Mouse (Mus musculus) gastrocnemius, postnatal 14 days (tissue): Measurements from ENCODE around the gene Dhrs13. TPM values are rescaled to one million over a fixed set of nuclear protein-coding genes. Genes with fewer than 3 reads are reported as not detected.
A peak's percentile ranks its signal among the peaks of the same experiment; 100 is the strongest.

Experiments used
- DNase-seq: peaks from one replicate; pipeline ENCODE4 v3.0.0; 2021; ENCODE audit warnings: mixed read lengths
- intact Hi-C: fragments of 180-260 bp; cut with DNase I; formaldehyde crosslinking; loops from one replicate; pipeline ENCODE4 v1.15.1; 2025; ENCODE audit warnings: low total_unique reads
- long read RNA-seq, 2 experiments: library from polyadenylated mRNA; stranded (forward); transcript quantifications; one replicate each; pipeline ENCODE4 v2.0.0; 2021
- total RNA-seq, 2 experiments: library from RNA; stranded (reverse); gene quantifications; 2 replicates each; pipeline ENCODE4 v1.2.3; 2021

Dhrs13 gene
- total RNA-seq, result 1 to 10 TPM; 1.6 to 1.7 TPM
- long read RNA-seq, experiment 1, partial matches to known transcripts, result 0 of 1 reads
- long read RNA-seq, experiment 1, other reads (novel, unspliced or antisense), result 0 of 1 reads
- long read RNA-seq, experiment 2, partial matches to known transcripts, result 0 of 1 reads
- long read RNA-seq, experiment 2, other reads (novel, unspliced or antisense), result 0 of 1 reads

DNA sequence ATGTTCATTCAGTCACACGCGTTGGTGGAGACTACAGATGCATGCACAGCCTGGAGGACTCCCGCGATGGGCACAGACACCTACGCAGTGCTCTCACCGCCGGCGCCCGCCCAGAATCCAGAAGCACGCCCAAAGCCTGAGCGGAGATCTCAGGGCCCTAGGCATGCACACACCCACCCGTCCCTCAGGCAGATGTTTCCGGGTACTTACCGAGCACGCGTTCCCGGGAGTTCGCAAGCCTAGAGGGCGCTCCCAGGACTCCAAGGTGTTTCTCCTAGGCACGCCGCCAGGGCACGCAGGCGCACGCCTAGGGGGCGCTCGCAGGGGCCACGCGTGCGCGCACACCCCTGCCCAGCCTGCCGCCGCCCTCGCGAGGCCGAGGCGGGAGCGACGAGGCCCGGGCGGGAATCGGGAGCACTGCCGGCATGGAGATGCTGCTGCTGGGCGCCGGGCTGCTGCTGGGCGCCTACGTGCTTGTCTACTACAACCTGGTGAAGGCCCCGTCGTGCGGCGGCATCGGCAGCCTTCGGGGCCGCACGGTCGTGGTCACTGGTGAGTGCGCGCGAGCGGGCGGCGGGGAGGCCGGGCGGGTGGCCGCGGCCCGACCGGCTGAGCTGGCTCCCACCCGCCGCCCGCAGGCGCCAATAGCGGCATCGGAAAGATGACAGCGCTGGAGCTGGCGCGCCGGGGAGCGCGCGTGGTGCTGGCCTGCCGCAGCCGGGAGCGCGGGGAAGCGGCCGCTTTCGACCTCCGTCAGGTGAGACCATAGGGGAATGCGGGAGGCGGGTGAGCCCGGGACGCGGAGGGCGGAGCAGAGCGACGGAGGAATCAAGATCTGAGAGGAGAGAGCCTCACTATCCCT, at the start of gene Dhrs13:
Gene Dhrs13, plus strand, starts transcription at position 334 of the 862 bp plus-strand sequence.
- DNase-seq, result peak; percentile 88
- intact Hi-C loops, result no loop called here

DNA sequence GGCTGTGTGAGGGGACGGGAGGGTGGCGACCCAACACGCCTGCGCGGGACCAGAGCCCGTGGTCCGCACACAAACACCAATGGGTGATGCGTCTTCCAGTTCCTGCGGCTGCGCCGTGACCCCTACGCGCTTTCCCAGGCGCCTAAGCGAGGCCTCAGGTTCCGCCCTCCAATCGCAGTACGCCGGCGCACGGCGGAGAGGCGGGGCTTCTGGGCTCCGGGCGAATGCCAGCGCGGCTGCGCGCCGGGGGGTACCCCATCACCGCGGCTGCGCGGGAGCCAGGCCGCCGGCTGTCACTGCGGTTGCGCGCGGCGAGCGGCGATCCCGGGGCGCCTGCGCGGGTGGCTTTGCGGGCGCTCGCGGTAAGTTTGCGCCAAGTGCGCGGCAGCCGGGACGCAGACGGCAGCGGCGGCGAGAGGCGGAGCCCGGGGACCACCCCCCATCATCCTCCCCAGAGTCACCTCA, 49.6 kb upstream of the Dhrs13 start, which contains the start of gene Phf12:
Gene Phf12, plus strand, starts transcription at position 314 of the 465 bp plus-strand sequence.
- DNase-seq, result peak; percentile 100
- intact Hi-C loops, result no loop called here

DNA sequence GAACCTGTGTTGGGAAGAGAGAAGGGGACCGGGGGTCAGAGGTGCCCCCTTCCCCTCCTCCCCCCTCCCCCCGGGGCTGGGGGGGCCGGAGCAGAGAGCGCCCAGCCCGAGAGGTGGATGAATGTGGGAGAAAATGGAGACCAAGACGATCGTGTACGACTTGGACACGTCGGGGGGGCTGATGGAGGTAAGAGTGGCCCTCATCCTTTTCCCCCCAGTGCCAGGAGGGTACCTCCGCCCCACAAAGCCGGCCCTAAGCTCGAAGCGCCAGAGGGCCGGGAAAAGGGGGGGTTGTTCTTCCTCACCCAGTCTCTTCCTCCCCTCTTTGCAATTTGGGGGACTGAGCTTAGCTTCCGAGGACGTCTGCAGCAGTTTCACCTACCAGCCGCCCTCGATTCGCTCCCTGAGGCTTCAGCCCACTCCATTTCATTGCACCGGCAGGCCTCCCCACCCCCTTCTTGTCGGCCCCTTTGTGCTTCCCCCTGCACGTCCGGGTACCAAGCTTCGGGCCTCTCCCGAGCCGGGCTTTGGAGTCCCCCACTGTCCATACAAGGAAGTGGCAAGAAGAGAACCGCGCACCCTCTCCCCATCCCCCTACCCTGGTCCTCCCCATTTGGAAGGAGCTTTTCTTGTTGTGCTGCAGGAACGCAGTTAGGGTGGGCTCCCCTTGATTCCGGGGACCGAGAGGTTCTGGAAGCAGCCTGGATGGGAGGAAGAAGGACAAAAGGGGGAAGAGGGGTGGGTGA, 48.7 kb upstream of the Dhrs13 start:
- peak; percentile 58 for DNase-seq
- intact Hi-C loops, result no loop called here

DNA sequence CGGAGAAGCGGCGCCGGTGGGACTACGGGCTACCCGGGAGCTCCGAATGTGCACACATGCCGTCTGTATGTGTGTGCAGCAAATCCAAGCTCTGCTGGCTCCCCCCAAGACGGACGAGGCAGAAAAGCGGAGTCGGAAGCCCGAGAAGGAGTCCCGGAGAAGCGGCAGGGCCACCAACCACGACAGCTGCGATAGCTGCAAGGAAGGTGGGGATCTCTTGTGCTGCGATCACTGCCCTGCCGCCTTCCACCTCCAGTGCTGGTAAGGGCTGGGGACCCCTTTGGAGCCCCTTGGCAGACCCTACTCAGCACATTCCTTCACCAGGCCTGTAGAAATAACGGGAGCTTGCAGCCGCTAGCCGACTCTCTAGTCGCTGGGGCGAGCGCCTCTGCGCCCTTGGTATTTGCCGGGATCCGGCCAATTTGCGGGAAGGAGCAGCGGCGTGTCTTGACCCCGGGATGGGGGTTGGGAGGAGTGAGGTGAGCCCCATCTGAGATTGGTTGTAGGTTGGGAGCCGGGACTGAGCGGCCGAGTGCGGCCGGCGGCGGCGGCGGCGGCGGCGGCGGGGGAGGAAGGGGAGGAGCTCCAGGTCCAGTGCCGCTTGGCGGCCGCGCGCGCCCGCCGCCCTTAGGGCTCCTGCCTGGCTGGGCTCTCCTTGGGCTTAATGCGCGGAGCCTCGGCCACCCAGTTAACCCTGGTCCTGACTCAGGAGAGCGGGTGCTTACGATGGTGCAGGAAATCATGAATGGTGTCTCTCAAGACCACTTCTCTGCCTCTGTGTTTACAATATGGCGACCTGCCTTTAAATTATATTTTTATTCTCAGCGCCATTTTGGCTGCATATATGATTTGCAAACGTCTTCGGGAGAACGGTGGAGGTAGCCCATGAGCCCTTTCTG, 47.9 kb upstream of the Dhrs13 start:
- intact Hi-C loops, result no loop called here
- DNase-seq, result peak; percentile 73

DNA sequence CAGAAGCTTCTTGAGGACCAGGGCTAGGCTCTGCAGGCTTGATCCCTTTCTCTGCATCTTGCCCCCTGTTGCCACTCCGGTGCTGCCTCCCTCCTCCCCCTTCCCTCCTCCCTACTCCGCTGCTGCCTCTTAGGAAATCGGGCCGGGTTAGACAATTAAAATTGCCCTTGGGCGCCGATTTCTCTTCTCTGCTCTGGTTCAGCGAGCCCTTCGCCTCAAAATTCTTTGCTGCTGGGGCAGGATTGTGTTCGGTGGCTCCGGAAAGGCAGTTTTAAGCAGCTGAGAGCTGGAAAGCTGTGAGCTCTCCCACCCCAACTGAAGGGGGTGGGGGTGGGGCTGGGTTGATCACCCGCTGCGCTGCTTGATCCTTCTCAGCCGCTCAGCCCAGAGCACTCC, 47.2 kb upstream of the Dhrs13 start:
- intact Hi-C loops, result no loop called here
- DNase-seq, result peak; percentile 30

DNA sequence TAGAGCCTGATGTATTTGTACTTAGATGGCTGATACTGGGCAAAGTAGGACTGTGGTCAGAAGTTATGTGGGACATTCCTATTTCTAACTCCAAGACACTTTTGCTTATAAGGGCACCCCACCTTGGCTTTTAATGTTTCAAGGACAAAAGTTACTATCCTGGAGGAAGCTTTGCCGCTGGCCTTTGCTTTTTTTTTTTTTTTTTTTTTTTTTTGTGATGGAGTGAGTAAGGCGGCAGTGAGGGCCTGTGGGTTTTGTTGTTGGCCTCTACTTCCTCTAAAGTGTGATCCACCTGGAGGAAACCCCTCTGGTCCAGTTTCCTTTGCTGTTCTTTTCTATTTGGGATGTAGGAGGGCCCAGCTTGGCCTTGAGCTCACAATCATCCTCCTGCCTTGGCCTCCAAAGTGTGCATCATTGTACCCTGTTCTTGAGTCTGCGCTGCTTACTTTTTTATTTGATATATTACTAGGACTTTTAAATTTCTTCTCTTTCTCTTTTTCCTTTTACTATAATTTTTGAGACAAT, 46.5 kb upstream of the Dhrs13 start:
- intact Hi-C loops, result no loop called here
- DNase-seq, result no peak

DNA sequence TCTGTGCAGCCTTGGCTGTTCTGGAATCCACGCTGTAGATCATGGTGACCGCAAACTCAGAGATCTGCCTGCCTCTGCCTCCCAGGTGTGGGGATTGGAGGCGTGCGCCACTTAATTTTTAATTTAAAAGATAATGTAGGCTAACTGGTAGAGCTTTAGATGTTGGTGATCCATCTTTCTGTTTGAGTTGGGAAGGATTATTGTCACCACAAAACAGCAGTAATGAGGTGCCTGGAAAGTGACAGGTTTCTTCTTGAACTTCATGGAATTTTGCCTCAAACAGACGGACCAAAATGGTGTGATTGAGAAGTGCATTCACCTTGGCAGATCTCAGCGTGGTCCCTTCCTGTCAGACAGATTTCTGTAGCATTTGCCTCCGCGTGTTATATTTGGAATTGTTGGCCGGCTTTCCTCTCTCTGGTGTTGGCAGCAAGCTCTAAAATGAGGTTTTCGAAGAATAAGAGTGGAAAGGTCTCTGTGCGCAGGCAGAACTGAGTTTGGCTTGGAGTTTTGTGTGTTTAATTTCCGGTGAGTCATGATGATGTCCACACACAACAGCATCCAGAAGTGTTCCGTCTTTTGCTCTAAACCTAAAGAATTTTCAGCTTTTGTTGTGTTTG, 42.9 kb upstream of the Dhrs13 start:
- DNase-seq, result no peak
- intact Hi-C loops, result no loop called here

DNA sequence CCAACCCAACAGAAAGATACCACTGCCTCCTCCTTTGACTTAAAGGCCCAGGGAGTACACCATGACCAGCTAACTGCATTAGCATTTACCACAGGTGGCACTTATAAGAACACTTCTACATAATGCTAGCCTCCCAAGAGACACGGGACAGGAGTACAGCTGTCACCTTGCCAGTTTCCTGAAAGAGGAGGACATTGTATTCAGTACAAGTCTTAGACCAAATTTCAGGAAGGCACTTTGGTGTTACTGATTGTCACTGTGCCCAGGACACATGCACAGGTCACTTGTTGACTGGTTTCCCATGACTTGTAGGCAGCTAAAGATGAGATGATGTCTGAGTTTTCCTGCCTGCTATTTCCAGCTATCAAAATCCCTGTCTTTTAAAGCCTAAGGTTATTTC, 36.5 kb upstream of the Dhrs13 start:
- intact Hi-C loops, result no loop called here
- DNase-seq, result no peak

DNA sequence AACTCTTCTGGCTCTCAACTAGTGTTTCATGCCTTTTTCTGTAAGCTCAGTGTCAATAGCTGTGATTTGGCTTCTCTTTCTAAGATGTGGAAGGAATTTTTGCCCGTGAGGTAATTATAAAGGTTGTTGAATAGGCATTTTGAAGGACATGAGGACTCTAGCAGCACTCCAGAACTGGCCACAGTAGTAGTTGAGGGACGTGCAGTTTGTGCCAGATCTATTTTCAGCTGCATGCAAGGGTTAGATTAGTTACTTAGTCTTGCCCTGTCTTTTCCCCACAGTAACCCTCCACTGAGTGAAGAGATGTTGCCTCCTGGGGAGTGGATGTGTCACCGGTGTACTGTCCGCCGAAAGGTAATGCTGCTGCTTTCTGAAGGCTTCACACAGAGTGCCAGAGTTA, 25.6 kb upstream of the Dhrs13 start:
- intact Hi-C loops, result no loop called here

DNA sequence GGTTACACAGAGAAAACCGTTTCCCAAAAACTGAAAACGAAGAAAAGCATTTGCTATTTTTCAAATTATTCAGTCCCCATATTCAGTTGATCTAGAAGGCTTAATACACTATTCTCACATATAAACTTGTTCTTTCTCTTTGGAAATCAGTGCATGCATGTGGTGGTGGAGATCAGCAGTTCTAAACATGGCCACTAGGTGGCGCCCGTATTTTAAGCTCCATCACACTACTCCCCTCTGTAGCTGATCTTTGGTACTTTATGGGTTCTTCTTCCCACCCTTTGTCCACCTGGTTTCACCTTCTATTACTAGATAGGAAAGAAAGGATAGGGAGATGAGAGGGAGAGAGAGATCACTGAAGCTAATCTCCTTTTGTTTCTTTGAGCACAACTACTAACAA, 12.4 kb upstream of the Dhrs13 start:
- intact Hi-C loops, result no loop called here
- peak; percentile 62 for DNase-seq

More for the DNA sequence above, 25.6 kb upstream of the Dhrs13 start:
- no peak for DNase-seq

DNA sequence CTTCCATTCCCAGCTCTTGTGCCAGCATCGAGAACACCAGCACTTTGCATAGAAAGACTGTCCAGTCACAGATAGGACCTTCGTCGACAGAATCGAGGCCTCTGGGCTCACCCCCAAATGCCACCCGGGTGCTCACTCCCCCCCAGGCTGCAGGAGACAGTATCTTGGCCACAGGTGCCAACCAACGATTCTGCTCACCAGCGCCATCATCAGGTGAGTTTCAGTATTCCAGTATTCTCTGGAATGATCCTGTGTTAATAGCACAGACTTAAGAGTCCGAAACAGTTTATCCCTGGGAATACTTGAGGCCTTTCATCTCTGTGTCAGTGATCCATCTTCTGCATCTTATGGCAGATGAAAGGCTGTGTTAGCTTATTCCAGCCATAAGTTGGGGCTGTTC, 8.5 kb upstream of the Dhrs13 start:
- DNase-seq, result no peak
- intact Hi-C loops, result no loop called here

DNA sequence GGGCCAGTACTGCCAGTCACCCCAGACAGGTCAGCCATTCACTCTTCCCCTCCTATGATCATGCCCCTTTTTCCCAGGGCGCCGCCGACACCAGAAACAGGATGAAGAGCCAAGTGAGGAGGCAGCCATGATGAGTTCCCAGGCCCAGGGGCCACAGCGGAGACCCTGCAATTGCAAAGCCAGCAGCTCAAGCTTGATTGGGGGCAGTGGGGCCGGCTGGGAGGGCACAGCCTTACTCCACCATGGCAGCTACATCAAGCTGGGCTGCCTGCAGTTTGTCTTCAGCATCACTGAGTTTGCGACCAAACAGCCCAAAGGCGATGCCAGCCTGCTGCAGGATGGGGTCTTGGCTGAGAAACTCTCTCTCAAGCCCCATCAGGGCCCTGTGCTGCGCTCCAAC, 2.8 kb upstream of the Dhrs13 start:
- no peak for DNase-seq
- intact Hi-C loops, result no loop called here

DNA sequence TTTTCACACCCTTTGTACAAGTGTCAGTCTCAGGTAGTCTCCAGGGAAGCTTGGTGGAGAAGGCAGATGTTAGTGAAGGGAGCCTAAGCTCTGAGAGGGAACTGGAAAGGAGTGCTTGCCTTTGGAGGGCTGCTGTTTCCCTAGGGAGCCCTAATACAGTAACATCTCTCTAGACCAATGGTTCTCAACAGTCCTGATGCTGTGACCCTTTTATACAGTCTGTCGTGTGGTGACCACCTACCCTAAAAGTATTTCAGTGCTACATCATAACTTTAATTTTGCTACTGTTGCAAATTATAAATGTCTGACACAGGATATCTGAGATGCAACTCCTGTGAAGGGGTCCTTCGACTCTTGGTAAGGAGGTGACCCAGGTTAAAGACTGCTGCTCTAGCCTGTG, 1.5 kb upstream of the Dhrs13 start:
- no peak for DNase-seq
- intact Hi-C loops, result no loop called here

DNA sequence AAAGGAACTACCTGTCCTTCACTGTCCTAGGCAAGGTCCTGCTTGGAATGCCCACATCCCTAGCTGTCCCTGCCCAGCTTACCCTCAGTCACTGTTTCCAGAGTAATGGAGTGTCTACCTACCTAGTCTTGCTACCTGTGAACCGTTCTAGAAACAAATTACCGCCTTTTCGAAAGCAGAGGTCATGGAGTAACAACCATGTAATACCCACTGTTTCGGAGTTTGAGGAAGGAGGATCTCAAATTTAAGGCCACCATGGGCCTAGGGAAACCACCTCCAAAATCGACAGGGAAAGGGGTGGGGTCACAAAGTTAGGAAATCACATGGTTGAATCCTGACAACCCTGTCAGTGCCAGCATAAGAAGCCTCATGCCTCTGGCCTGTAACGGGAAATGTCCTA, 691 bp upstream of the Dhrs13 start:
- DNase-seq, result no peak
- intact Hi-C loops, result no loop called here

DNA sequence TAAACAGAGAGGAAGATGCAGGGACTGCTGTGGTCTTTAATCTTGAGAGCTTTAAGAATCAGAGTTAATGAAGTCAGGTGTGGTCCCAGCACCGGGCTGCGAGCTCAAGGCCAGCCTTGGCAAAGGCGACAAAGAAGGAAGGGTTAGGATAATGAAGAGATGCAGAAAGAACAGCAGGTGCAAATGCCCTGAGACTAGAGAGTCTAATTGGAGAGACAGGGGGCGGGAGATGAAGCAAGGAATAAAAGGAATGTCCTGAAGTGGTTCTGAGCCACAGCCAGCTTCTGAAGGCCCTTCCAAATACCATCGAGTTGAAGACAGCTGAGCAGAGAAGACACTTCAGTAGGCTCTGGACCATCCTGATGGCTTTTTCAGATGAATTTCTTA, 722 bp downstream of the Dhrs13 start:
- no peak for DNase-seq
- intact Hi-C loops, result no loop called here

DNA sequence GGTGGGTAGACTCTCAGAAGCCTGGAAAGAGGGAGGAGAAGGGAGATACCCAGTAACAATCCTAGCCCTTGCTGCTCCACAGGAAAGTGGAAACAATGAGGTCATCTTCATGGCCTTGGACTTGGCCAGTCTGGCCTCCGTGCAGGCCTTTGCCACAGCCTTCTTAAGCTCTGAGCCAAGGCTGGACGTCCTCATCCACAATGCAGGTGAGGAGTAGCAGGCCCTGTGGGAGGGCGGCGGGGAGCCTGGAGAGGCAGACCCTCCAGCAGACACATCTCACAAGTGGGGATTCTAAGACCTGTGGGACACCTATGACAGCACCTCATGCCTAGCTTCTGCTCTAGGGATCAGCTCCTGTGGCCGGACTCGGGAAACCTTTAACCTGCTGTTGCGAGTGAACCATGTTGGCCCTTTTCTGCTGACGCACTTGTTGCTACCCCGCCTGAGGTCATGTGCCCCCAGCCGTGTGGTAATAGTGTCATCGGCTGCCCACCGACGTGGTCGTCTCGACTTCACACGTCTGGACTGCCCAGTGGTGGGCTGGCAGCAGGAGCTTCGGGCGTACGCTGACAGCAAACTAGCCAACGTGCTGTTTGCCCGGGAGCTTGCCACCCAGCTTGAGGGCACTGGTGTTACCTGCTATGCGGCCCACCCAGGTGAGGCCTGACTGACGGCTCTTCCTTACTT, 2.0 kb downstream of the Dhrs13 start:
- intact Hi-C loops, result no loop called here
- no peak for DNase-seq

DNA sequence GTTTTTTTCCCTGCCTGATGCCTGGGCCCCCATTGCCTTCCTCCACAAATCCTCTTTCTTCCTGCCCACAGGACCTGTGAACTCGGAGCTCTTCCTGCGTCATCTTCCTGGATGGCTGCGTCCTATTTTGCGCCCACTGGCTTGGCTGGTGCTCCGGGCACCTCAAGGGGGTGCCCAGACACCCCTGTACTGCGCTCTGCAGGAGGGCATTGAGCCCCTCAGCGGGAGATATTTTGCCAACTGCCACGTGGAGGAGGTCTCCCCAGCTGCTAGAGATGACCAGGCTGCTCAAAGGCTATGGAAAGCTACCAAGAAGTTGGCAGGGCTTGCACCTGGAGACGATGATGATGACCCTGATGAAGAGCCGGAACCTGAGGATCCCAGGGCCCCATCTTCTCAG, 4.7 kb downstream of the Dhrs13 start:
- intact Hi-C loops, result no loop called here
- no peak for DNase-seq
